Mouse (Mus musculus): Measurements from ENCODE around the gene Zfp207.

GRCm38 (mm10) chr11:80389885-80390284, 6.8 kb downstream of the Zfp207 start:
- TF ChIP-seq CTCF (IDR thresholded peaks at IDR 0.05; ENCODE audit: borderline replicate concordance, extremely low read depth, insufficient read depth, insufficient read length) (no peak), POLR2A (IDR thresholded peaks at IDR 0.05; ENCODE audit: borderline replicate concordance, extremely low read depth, insufficient read depth, insufficient read length, poor library complexity, severe bottlenecking) (no peak)
